Mouse (Mus musculus) E14TG2a.4 (cell line): ENCODE measurements around the gene Ccl6.

Source experiments
- CTCF ChIP-seq: conservative IDR thresholded peaks from 2 replicates; pipeline ENCODE4 v1.5.1; 2014; ENCODE audit warnings: low read length
- NANOG ChIP-seq: IDR thresholded peaks from 2 replicates; pipeline ENCODE4 v1.6.1; 2014; ENCODE audit warnings: borderline replicate concordance, low read length, mixed read lengths

- TF ChIP-seq CTCF (no peak), NANOG (no peak)
These were observed 25.4 kb upstream of the Ccl6 start for GRCm38 (mm10) chr11:83618238-83618637.
